Mouse (Mus musculus) gastrocnemius, adult 2 months (tissue): ENCODE results near the gene Sbno2. TPM values are rescaled to one million over a fixed set of nuclear protein-coding genes. Genes with fewer than 3 reads are reported as not detected.
A peak's percentile ranks its signal among the peaks of the same experiment; 100 is the strongest.

Source experiments
- DNase-seq: peaks from one replicate; pipeline ENCODE4 v3.0.0; 2022
- H3K27ac ChIP-seq: fragments of 200-600 bp; 2 replicates; pipeline ENCODE4 v1.8.1; 2022; ENCODE audit warnings: mild to moderate bottlenecking
- H3K4me3 ChIP-seq: fragments of 200-600 bp; 2 replicates; pipeline ENCODE4 v1.8.1; 2022; ENCODE audit warnings: mild to moderate bottlenecking, moderate library complexity
- CTCF ChIP-seq: fragments of 200-600 bp; IDR thresholded peaks from 2 replicates; pipeline ENCODE4 v1.8.1; 2022; ENCODE audit warnings: antibody characterized with exemption, mild to moderate bottlenecking, moderate library complexity
- intact Hi-C: fragments of 180-260 bp; cut with DNase I; formaldehyde crosslinking; loops from one replicate; pipeline ENCODE4 v1.15.1; 2025
- total RNA-seq, 2 experiments: library from RNA; stranded (reverse); gene quantifications; 2 replicates each; pipeline ENCODE4 v1.2.3; 2021

The Sbno2 gene
- total RNA-seq, 2 experiments from 2014 or later = 6.2 to 7.1 TPM

- no peak for TF ChIP-seq CTCF
- intact Hi-C loops = loop anchor here (1.0 to 2.0 kb wide), 3 partner anchors 25 to 129 kb away; partner anchors contain the start of gene Polr2e
- H3K27ac ChIP-seq = peak overlapping the region; percentile 96
- H3K4me3 ChIP-seq = peak overlapping the region; percentile 100
- DNase-seq = no peak
Measured at GRCm38 (mm10) chr10:80115944-80116335, 10.6 kb upstream of the Sbno2 start.

GRCm38 (mm10) chr10:80115290-80115943, 10.0 kb upstream of the Sbno2 start, which contains the start of gene Stk11:
Gene Stk11, plus strand, starts transcription at chr10:80115803.
- TF ChIP-seq CTCF = peak; percentile 5; the same call in 1 of the 2 replicates
- intact Hi-C loops = loop anchor here (1.0 to 2.0 kb wide), 3 partner anchors 26 to 129 kb away; partner anchors contain the start of gene Polr2e
- H3K4me3 ChIP-seq = peak within 1 kb of the TSS; percentile 100
- DNase-seq = peak; percentile 99
- H3K27ac ChIP-seq = peak within 1 kb of the TSS; percentile 99

DNA sequence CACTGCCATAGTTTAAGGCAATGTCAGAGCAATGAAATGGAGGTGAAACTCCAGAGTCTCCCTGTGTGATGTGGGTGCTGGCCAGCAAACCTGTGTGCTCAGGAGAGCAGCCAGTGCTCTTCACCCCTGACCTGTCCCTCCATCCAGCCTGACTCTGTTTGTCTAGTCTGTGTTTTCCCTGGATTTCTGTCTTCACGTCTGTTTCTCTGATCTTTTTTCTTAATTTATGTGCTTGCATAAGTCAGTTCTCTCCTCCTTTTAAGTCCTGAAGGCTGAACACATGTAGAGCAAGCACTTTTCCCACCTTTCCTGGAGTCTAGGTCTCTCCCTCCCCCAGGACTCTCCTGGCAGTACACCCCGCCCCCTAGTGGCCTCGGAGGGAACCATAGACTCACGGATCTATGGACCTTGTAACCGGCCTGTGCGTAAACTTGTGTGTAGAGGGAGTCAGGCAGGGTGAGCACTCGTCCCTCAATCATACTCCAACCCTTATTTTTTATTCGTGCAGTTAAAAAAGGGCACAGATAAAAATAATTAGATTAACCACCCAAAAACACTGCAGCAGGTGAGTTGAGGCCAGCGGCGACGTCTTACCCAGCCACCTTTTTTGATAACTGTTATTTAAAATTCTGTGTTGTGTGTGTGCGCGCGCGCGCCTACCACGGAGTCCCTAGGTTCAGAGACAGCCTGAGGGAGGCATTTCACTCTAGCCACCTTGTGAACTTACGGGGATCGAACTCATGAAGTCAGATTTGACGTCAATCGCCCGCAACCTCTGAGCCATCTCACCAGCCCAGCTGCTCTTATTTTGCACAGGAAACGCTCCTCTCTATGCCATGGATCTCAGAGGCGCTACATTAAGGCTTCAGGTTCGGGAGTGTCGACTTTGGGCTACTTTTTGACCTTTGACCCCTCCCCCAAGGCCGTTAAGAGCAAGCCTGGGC, 9.2 kb upstream of the Sbno2 start:
- intact Hi-C loops = loop anchor here (1.0 to 5.0 kb wide), 5 partner anchors 27 to 128 kb away; partner anchors contain the start of gene Polr2e
- Histone ChIP-seq H3K4me3 (peak overlapping the region; percentile 100), H3K27ac (peak overlapping the region; percentile 99)
- peak; percentile 99 for TF ChIP-seq CTCF
- peak; percentile 94 for DNase-seq

DNA sequence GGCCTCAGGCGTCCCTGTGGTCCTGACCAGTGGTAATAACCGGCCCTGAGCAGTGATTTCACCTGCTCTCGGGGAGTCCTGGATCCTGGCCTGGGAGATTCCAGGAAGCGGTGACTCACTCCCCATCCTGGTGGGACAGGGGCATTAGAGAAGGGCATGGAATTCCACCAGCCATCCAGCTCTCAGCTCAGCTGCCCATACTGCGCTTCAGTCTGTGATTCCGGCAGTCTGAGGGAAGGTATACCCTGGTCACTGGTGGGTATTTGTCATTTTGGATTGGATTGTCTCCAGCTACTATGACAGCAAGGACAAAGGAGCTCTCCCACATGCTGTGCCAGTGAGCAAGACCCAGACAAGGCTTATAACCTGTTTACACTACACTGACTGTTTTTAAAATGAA, 2.3 kb upstream of the Sbno2 start:
- DNase-seq = no peak
- no peak for TF ChIP-seq CTCF
- Histone ChIP-seq H3K4me3 (no peak overlapping the region), H3K27ac (peak overlapping the region; percentile 12; the same call in 1 of the 2 replicates)
- intact Hi-C loops = no loop called here

- no peak for TF ChIP-seq CTCF
- Histone ChIP-seq H3K4me3 (no peak overlapping the region), H3K27ac (no peak overlapping the region)
- intact Hi-C loops = no loop called here
- DNase-seq = no peak
Measured at GRCm38 (mm10) chr10:80105926-80106325, 555 bp upstream of the Sbno2 start.

DNA sequence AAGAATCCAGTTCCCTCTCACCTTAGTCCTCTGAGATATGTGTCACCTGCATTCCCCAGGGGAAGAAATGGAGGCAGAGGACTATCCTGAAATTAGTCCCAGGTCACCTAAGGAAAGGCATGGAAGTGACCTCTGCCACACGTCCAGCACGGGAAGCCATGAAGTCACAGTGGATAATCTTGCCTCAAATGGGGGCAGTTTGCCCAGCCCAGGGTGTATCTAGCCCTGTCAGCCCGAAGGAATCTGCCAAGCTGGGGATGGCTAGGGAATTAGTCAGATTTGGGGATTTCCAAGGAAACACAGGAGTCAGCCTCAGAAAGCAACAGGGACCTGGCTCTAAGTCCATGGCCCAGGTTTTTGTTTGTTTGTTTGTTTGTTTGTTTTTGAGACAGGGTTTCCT, 1.2 kb downstream of the Sbno2 start:
- no peak for TF ChIP-seq CTCF
- Histone ChIP-seq H3K4me3 (no peak overlapping the region), H3K27ac (no peak overlapping the region)
- DNase-seq = no peak
- intact Hi-C loops = no loop called here

GRCm38 (mm10) chr10:80103032-80103431, 2.3 kb downstream of the Sbno2 start:
- DNase-seq = no peak
- H3K4me3 ChIP-seq = peak overlapping the region; percentile 95
- intact Hi-C loops = no loop called here
- TF ChIP-seq CTCF = no peak
- H3K27ac ChIP-seq = peak overlapping the region; percentile 94

DNA sequence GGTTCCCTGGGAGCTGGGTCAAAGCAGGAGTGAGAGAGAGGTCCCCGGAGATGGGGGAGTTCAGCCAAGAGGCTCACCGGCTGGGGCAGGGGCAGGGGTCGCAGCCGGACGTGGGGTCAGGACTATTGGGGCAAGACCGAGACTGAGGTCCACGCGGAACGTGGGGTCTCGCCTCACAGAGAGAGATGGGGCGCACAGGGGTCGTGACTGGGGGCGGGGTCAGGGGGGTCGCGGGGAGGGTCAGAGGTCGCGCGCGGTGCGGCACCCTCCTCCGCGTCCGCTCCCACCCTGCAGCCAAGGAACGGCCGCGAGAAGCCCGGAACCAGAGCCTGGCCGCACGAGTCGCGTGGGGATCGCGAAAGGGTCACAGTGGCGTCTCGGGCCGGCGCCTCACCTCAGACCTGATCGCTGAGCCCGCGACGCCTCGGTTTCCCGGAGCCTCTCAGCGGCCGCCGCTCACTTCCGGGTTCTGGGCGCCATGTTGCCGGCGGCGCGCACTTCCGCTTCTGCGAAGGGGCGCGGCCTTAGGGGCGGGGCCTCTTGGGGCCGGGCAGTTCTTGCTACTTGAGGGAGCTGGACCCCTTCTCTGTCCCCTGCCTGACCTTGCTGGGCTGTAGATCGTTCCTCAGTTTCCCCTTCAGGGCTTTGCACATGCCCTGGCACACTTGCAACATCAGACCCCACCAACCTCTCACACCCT, 3.0 kb downstream of the Sbno2 start:
- Histone ChIP-seq H3K27ac (peak overlapping the region; percentile 94), H3K4me3 (peak overlapping the region; percentile 95)
- peak; percentile 93 for DNase-seq
- TF ChIP-seq CTCF = no peak
- intact Hi-C loops = no loop called here

DNA sequence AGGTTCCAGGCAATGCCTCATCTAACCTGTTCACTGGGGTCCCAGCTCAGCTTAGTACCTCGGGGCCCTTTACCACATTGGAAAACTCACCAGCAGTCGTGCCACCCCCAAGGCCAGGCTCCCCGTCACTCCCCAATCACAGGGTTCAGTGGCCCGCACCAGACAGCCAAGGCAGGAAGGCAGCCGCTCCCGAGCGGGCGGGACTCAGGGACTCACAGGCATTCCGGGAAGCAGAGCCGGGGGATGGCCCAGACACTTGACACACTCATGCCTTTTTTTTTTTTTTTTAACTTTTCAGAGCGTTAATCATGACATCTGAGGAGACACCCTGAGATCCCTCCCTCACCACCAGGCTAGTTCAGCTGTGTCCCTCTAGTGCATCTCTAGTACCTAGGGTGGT, 4.4 kb downstream of the Sbno2 start:
- no peak for DNase-seq
- TF ChIP-seq CTCF = no peak
- intact Hi-C loops = no loop called here
- Histone ChIP-seq H3K27ac (peak overlapping the region; percentile 94; the same call in 1 of the 2 replicates), H3K4me3 (peak overlapping the region; percentile 95)

- Histone ChIP-seq H3K27ac (no peak overlapping the region), H3K4me3 (no peak overlapping the region)
- intact Hi-C loops = no loop called here
- TF ChIP-seq CTCF = no peak
- no peak for DNase-seq
Measured at GRCm38 (mm10) chr10:80098630-80099029, 6.7 kb downstream of the Sbno2 start.

- H3K4me3 ChIP-seq = no peak overlapping the region
- no peak for TF ChIP-seq CTCF
- H3K27ac ChIP-seq = no peak overlapping the region
- no peak for DNase-seq
- intact Hi-C loops = no loop called here
Measured at GRCm38 (mm10) chr10:80097275-80097674, 8.1 kb downstream of the Sbno2 start.

DNA sequence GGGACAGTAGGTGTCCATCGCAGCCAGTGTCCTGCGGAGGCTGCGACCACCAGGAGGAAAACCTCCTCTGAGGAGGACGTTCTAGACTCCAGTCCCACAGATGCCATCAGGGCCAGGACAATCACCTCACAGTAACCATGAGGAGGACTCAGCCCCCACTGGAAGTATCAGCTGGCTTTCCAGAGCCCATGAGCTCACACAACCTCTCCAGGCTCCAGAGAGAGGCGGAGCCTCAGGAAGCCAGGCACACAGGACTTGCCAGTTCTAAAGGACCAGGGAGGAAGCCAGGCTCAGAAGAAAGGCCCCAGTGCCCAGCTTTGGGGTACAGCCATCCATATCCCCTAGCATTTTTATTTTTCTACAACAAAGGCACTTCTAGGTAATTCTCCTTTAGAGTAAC, 9.8 kb downstream of the Sbno2 start:
- TF ChIP-seq CTCF = no peak
- H3K27ac ChIP-seq = peak overlapping the region; percentile 54

More for the DNA sequence above, 9.8 kb downstream of the Sbno2 start:
- intact Hi-C loops = no loop called here
- no peak overlapping the region for H3K4me3 ChIP-seq
- peak; percentile 50 for DNase-seq
